Mouse (Mus musculus): ENCODE measurements around the gene Cdc25a. TPM values are rescaled to one million over a fixed set of nuclear protein-coding genes. Genes with fewer than 3 reads are reported as not detected.

Gene Cdc25a
- total and polyA plus RNA-seq, 2 experiments from 2014 or later = 8.1 to 11.0 TPM

- DNase-seq (ENCODE audit: low spot score) = peak; percentile 70
- Histone ChIP-seq H3K27me3 (ENCODE audit: insufficient read depth, low read length) (no peaks in the 10 kb centered on the region), H3K4me3 (ENCODE audit: low read length) (peak overlapping the region; percentile 87), H3K4me1 (ENCODE audit: insufficient read depth, low read length) (peaks cover 5% of the 10 kb centered on the region), H3K36me3 (ENCODE audit: insufficient read depth, low read length) (peaks cover 23% of the 10 kb centered on the region), H3K9me3 (ENCODE audit: low read length) (no peaks in the 10 kb centered on the region), H3K9ac (replicated peaks; ENCODE audit: low read length) (peak overlapping the region; percentile 74), H3K27ac (peak overlapping the region; percentile 82), H3K4me2 (ENCODE audit: low read depth, low read length) (peak overlapping the region; percentile 95)
- peak; percentile 69 for ATAC-seq
- no peak for TF ChIP-seq CTCF (IDR thresholded peaks at IDR 0.05; ENCODE audit: low read depth)
- WGBS = under 1% methylated on average over 72 of the region's 76 CpGs
Measured at GRCm38 (mm10) chr9:109875695-109876601, 569 bp downstream of the Cdc25a start.

GRCm38 (mm10) chr9:109876756-109877155 is 1.4 kb downstream of the Cdc25a start:
- Histone ChIP-seq H3K4me3 (ENCODE audit: low read length) (peak overlapping the region; percentile 87), H3K27me3 (ENCODE audit: insufficient read depth, low read length) (no peaks in the 10 kb centered on the region), H3K9me3 (ENCODE audit: low read length) (no peaks in the 10 kb centered on the region), H3K4me1 (ENCODE audit: insufficient read depth, low read length) (peaks cover 5% of the 10 kb centered on the region), H3K9ac (replicated peaks; ENCODE audit: low read length) (peak overlapping the region; percentile 74; the same call in 1 of the 2 replicates), H3K36me3 (ENCODE audit: insufficient read depth, low read length) (peaks cover 26% of the 10 kb centered on the region), H3K4me2 (ENCODE audit: low read depth, low read length) (peak overlapping the region; percentile 95), H3K27ac (peak overlapping the region; percentile 82; the same call in 1 of the 2 replicates)
- TF ChIP-seq CTCF (IDR thresholded peaks at IDR 0.05; ENCODE audit: low read depth) = no peak
- WGBS = 8% methylated on average over 3 of the region's 3 CpGs
- DNase-seq (ENCODE audit: low spot score) (peak; percentile 63), ATAC-seq (no peak)

- Histone ChIP-seq H3K27ac (no peak overlapping the region), H3K36me3 (ENCODE audit: insufficient read depth, low read length) (peaks cover 34% of the 10 kb centered on the region), H3K4me1 (ENCODE audit: insufficient read depth, low read length) (peaks cover 5% of the 10 kb centered on the region), H3K4me3 (ENCODE audit: low read length) (no peak overlapping the region), H3K4me2 (ENCODE audit: low read depth, low read length) (peak overlapping the region; percentile 95; the same call in 1 of the 2 replicates), H3K27me3 (ENCODE audit: insufficient read depth, low read length) (no peaks in the 10 kb centered on the region), H3K9ac (replicated peaks; ENCODE audit: low read length) (no peak overlapping the region), H3K9me3 (ENCODE audit: low read length) (no peaks in the 10 kb centered on the region)
- WGBS = 82% methylated on average over 5 of the region's 5 CpGs
- TF ChIP-seq CTCF (IDR thresholded peaks at IDR 0.05; ENCODE audit: low read depth) = peak; percentile 19; the same call in 1 of the 2 replicates
- DNase-seq (ENCODE audit: low spot score) = no peak
- no peak for ATAC-seq
Measured at GRCm38 (mm10) chr9:109877666-109878065, 2.3 kb downstream of the Cdc25a start.

GRCm38 (mm10) chr9:109879305-109879704 is 3.9 kb downstream of the Cdc25a start:
- no peak overlapping the region for H3K9ac ChIP-seq (replicated peaks; ENCODE audit: low read length)
- H3K4me3 ChIP-seq (ENCODE audit: low read length) = no peak overlapping the region
- H3K27ac ChIP-seq = no peak overlapping the region
- H3K4me1 ChIP-seq (ENCODE audit: insufficient read depth, low read length) = peaks cover 5% of the 10 kb centered on the region
- WGBS = 100% methylated on average over 1 of the region's 1 CpGs
- DNase-seq (ENCODE audit: low spot score) (no peak), ATAC-seq (no peak)
- TF ChIP-seq CTCF (IDR thresholded peaks at IDR 0.05; ENCODE audit: low read depth) = no peak
- H3K9me3 ChIP-seq (ENCODE audit: low read length) = no peaks in the 10 kb centered on the region
- no peaks in the 10 kb centered on the region for H3K27me3 ChIP-seq (ENCODE audit: insufficient read depth, low read length)
- peaks cover 46% of the 10 kb centered on the region for H3K36me3 ChIP-seq (ENCODE audit: insufficient read depth, low read length)
- H3K4me2 ChIP-seq (ENCODE audit: low read depth, low read length) = no peak overlapping the region

GRCm38 (mm10) chr9:109886259-109886658 is 10.9 kb downstream of the Cdc25a start:
- H3K36me3 ChIP-seq (ENCODE audit: insufficient read depth, low read length) = peaks cover 87% of the 10 kb centered on the region
- H3K4me2 ChIP-seq (ENCODE audit: low read depth, low read length) = no peak overlapping the region
- DNase-seq (ENCODE audit: low spot score) = no peak
- H3K9ac ChIP-seq (replicated peaks; ENCODE audit: low read length) = no peak overlapping the region
- H3K9me3 ChIP-seq (ENCODE audit: low read length) = no peaks in the 10 kb centered on the region
- no peak for TF ChIP-seq CTCF (IDR thresholded peaks at IDR 0.05; ENCODE audit: low read depth)
- H3K27ac ChIP-seq = no peak overlapping the region
- ATAC-seq = no peak
- no peaks in the 10 kb centered on the region for H3K27me3 ChIP-seq (ENCODE audit: insufficient read depth, low read length)
- WGBS = 90% methylated on average over 4 of the region's 4 CpGs
- no peak overlapping the region for H3K4me3 ChIP-seq (ENCODE audit: low read length)
- no peaks in the 10 kb centered on the region for H3K4me1 ChIP-seq (ENCODE audit: insufficient read depth, low read length)

- ATAC-seq (no peak), DNase-seq (ENCODE audit: low spot score) (no peak)
- Histone ChIP-seq H3K4me2 (ENCODE audit: low read depth, low read length) (no peak overlapping the region), H3K9ac (replicated peaks; ENCODE audit: low read length) (no peak overlapping the region), H3K9me3 (ENCODE audit: low read length) (no peaks in the 10 kb centered on the region), H3K27me3 (ENCODE audit: insufficient read depth, low read length) (no peaks in the 10 kb centered on the region), H3K4me3 (ENCODE audit: low read length) (no peak overlapping the region), H3K4me1 (ENCODE audit: insufficient read depth, low read length) (no peaks in the 10 kb centered on the region), H3K36me3 (ENCODE audit: insufficient read depth, low read length) (peaks cover 92% of the 10 kb centered on the region), H3K27ac (no peak overlapping the region)
- 91% methylated on average over 5 of the region's 5 CpGs for WGBS
- TF ChIP-seq CTCF (IDR thresholded peaks at IDR 0.05; ENCODE audit: low read depth) = no peak
Measured at GRCm38 (mm10) chr9:109887321-109887720, 11.9 kb downstream of the Cdc25a start.

GRCm38 (mm10) chr9:109891501-109891900 is 16.1 kb downstream of the Cdc25a start:
- no peak for TF ChIP-seq CTCF (IDR thresholded peaks at IDR 0.05; ENCODE audit: low read depth)
- Histone ChIP-seq H3K9me3 (ENCODE audit: low read length) (no peaks in the 10 kb centered on the region), H3K27ac (no peak overlapping the region), H3K9ac (replicated peaks; ENCODE audit: low read length) (no peak overlapping the region), H3K27me3 (ENCODE audit: insufficient read depth, low read length) (no peaks in the 10 kb centered on the region), H3K4me1 (ENCODE audit: insufficient read depth, low read length) (no peaks in the 10 kb centered on the region), H3K36me3 (ENCODE audit: insufficient read depth, low read length) (peaks cover 56% of the 10 kb centered on the region), H3K4me3 (ENCODE audit: low read length) (no peak overlapping the region), H3K4me2 (ENCODE audit: low read depth, low read length) (no peak overlapping the region)
- WGBS = 88% methylated on average over 8 of the region's 8 CpGs
- ATAC-seq (no peak), DNase-seq (ENCODE audit: low spot score) (no peak)
